Mouse (Mus musculus) small intestine, adult 2 months (tissue): Measurements from ENCODE around the gene Hook2. TPM values are rescaled to one million over a fixed set of nuclear protein-coding genes. Genes with fewer than 3 reads are reported as not detected.
A peak's percentile ranks its signal among the peaks of the same experiment; 100 is the strongest.

Source experiments
- H3K27ac ChIP-seq: fragments of 200-500 bp; 2 replicates; pipeline ENCODE4 v1.5.1; 2012; ENCODE audit warnings: low read depth, low read length, control low read depth, inconsistent platforms; ENCODE audit not compliant: insufficient read depth
- H3K27me3 ChIP-seq: fragments of 200-500 bp; 2 replicates; pipeline ENCODE4 v1.6.1; 2012; ENCODE audit warnings: mild to moderate bottlenecking, moderate library complexity, low read length, inconsistent platforms; ENCODE audit not compliant: control insufficient read depth, insufficient read depth
- H3K36me3 ChIP-seq: fragments of 200-500 bp; 2 replicates; pipeline ENCODE4 v1.6.1; 2012; ENCODE audit warnings: mild to moderate bottlenecking, low read length, control low read depth, inconsistent platforms; ENCODE audit not compliant: control insufficient read depth, insufficient read depth
- H3K4me1 ChIP-seq: fragments of 200-500 bp; 2 replicates; pipeline ENCODE4 v1.6.1; 2012; ENCODE audit warnings: low read length, inconsistent platforms, mixed read lengths; ENCODE audit not compliant: control insufficient read depth, insufficient read depth, insufficient read length
- H3K4me3 ChIP-seq: fragments of 200-500 bp; 2 replicates; pipeline ENCODE4 v1.5.1; 2012; ENCODE audit warnings: low read depth, mild to moderate bottlenecking, control low read depth, inconsistent platforms, low read length, moderate library complexity
- CTCF ChIP-seq: fragments of 200-500 bp; IDR thresholded peaks from 2 replicates; pipeline ENCODE4 v1.5.1; 2012; ENCODE audit warnings: low read depth, mild to moderate bottlenecking, control low read depth, inconsistent platforms, low read length, moderate library complexity, mixed read lengths; ENCODE audit not compliant: insufficient replicate concordance, insufficient read length; ENCODE audit errors: extremely low read depth
- POLR2A ChIP-seq: fragments of 200-500 bp; IDR thresholded peaks from 2 replicates; pipeline ENCODE4 v1.6.1; 2012; ENCODE audit warnings: low read depth, mild to moderate bottlenecking, control low read depth, inconsistent platforms, low read length, moderate library complexity
- WGBS: fragments of 180-500 bp; shearing (Covaris S2); methylation state at CpG from one replicate; pipeline ENCODE4 v1.1.7; 2018; 5-methylcytosine and 5-hydroxymethylcytosine counted together
- polyA plus RNA-seq: library from polyadenylated mRNA; depleted of rRNA; stranded (reverse); fragments of >200 nt; gene quantifications from 2 replicates; pipeline ENCODE4 v1.2.3, GENCODE M21; 2012; rRNA removed

The Hook2 gene
- polyA plus RNA-seq, 1 experiment, result 56.9 TPM

GRCm38 (mm10) chr8:85036718-85037365 lies 46.4 kb downstream of the Hook2 start, which contains the start of gene Tnpo2:
Tnpo2 (plus strand) TSS chr8:85036915.
- Histone ChIP-seq H3K36me3 (peaks cover 16% of the 10 kb centered on the region), H3K27ac (peak within 1 kb of the TSS; percentile 85), H3K4me1 (peaks cover 6% of the 10 kb centered on the region; the same call in 1 of the 2 replicates), H3K4me3 (peak within 1 kb of the TSS; percentile 93), H3K27me3 (no peaks in the 10 kb centered on the region)
- no peak for TF ChIP-seq POLR2A
- TF ChIP-seq CTCF, result no peak
- WGBS, result 2% methylated on average over 59 of the region's 59 CpGs

- WGBS, result under 1% methylated on average over 14 of the region's 14 CpGs
- Histone ChIP-seq H3K27me3 (no peaks in the 10 kb centered on the region), H3K27ac (peak overlapping the region; percentile 48; the same call in 1 of the 2 replicates), H3K4me3 (peak overlapping the region; percentile 93), H3K4me1 (peaks cover 6% of the 10 kb centered on the region; the same call in 1 of the 2 replicates), H3K36me3 (peaks cover 12% of the 10 kb centered on the region)
- TF ChIP-seq POLR2A (no peak), CTCF (no peak)
Measured at GRCm38 (mm10) chr8:85037366-85037680, 46.9 kb downstream of the Hook2 start.

- H3K4me3 ChIP-seq, result peak overlapping the region; percentile 93
- peaks cover 11% of the 10 kb centered on the region for H3K36me3 ChIP-seq
- no peaks in the 10 kb centered on the region for H3K27me3 ChIP-seq
- whole genome bisulfite sequencing, result 1% methylated on average over 56 of the region's 57 CpGs
- TF ChIP-seq POLR2A (no peak), CTCF (no peak)
- peaks cover 6% of the 10 kb centered on the region; the same call in 1 of the 2 replicates for H3K4me1 ChIP-seq
- peak overlapping the region; percentile 29 for H3K27ac ChIP-seq
Measured at GRCm38 (mm10) chr8:85037681-85038531, 47.5 kb downstream of the Hook2 start.

GRCm38 (mm10) chr8:85043619-85044018 lies 53.2 kb downstream of the Hook2 start:
- no peak for TF ChIP-seq POLR2A
- TF ChIP-seq CTCF, result no peak
- no peak overlapping the region for H3K4me3 ChIP-seq
- peaks cover 56% of the 10 kb centered on the region for H3K36me3 ChIP-seq
- H3K27me3 ChIP-seq, result no peaks in the 10 kb centered on the region
- 87% methylated on average over 6 of the region's 6 CpGs for WGBS
- H3K27ac ChIP-seq, result no peak overlapping the region
- 0 out of 2 replicates have a peak, but pooled peaks cover under 1% of the 10 kb centered on the region for H3K4me1 ChIP-seq

Other genes with a start within 250 kb of the Hook2 start
- gene Nfix, start 190.3 kb upstream of the Hook2 start, polyA plus RNA-seq, result 22.3 and 26.1 TPM in 2 replicates
- gene Dand5, start 167.8 kb upstream of the Hook2 start, polyA plus RNA-seq, result 0.98 and 2.1 TPM in 2 replicates
- 50.5 and 64.1 TPM in 2 replicates for gene Gadd45gip1, start 159.1 kb upstream of the Hook2 start, polyA plus RNA-seq
- 26.4 and 47.5 TPM in 2 replicates for gene Rad23a, start 149.9 kb upstream of the Hook2 start, polyA plus RNA-seq
- gene Calr, start 143.7 kb upstream of the Hook2 start, polyA plus RNA-seq, result 82.6 and 120 TPM in 2 replicates
- gene Farsa, start 133.6 kb upstream of the Hook2 start, polyA plus RNA-seq, result 20.2 and 29.1 TPM in 2 replicates
- 0.60 and 2.1 TPM in 2 replicates for gene Syce2, start 118.5 kb upstream of the Hook2 start, polyA plus RNA-seq
- 32.5 and 53.2 TPM in 2 replicates for gene Gcdh, start 96.7 kb upstream of the Hook2 start, polyA plus RNA-seq
- 0.30 and 0.38 TPM in 2 replicates for gene Klf1, start 88.7 kb upstream of the Hook2 start, polyA plus RNA-seq
- gene Dnase2a, start 82.0 kb upstream of the Hook2 start, polyA plus RNA-seq, result 4.1 and 5.9 TPM in 2 replicates
- gene Mast1, start 53.2 kb upstream of the Hook2 start, polyA plus RNA-seq, result 0.50 and 0.71 TPM in 2 replicates
- gene Rtbdn, start 43.6 kb upstream of the Hook2 start, polyA plus RNA-seq, result 0.15 TPM in 1 of 2 replicates, not detected in the other
- gene Gm49661, start 21.2 kb upstream of the Hook2 start, polyA plus RNA-seq, result 3.2 TPM in 1 of 2 replicates, not detected in the other
- 70.6 and 141 TPM in 2 replicates for gene Prdx2, start 21.0 kb upstream of the Hook2 start, polyA plus RNA-seq
- 14.5 and 29.1 TPM in 2 replicates for gene Rnaseh2a, start 20.8 kb upstream of the Hook2 start, polyA plus RNA-seq
- 122 and 329 TPM in 2 replicates for gene Junb, start 11.9 kb upstream of the Hook2 start, polyA plus RNA-seq
- gene Best2, start 23.9 kb downstream of the Hook2 start, polyA plus RNA-seq, result 0.33 TPM in 1 of 2 replicates, not detected in the other
- gene Asna1, start 34.7 kb downstream of the Hook2 start, polyA plus RNA-seq, result 71.8 and 128 TPM in 2 replicates
- 82.6 and 135 TPM in 2 replicates for gene Trir, start 36.2 kb downstream of the Hook2 start, polyA plus RNA-seq
- 19.8 and 32.0 TPM in 2 replicates for gene Tnpo2, start 46.3 kb downstream of the Hook2 start, polyA plus RNA-seq
- 36.4 and 52.5 TPM in 2 replicates for gene Fbxw9, start 69.5 kb downstream of the Hook2 start, polyA plus RNA-seq
- gene Gm5741, start 77.4 kb downstream of the Hook2 start, polyA plus RNA-seq, result 1.4 TPM in 1 of 2 replicates, not detected in the other
- gene Dhps, start 81.2 kb downstream of the Hook2 start, polyA plus RNA-seq, result 34.8 and 47.2 TPM in 2 replicates
- 66.0 and 79.1 TPM in 2 replicates for gene Wdr83os, start 90.1 kb downstream of the Hook2 start, polyA plus RNA-seq
- gene Wdr83, start 90.7 kb downstream of the Hook2 start, polyA plus RNA-seq, result 13.4 and 26.8 TPM in 2 replicates
- gene Man2b1, start 92.7 kb downstream of the Hook2 start, polyA plus RNA-seq, result 28.8 and 38.1 TPM in 2 replicates
- gene Zfp791, start 132.5 kb downstream of the Hook2 start, polyA plus RNA-seq, result 0.11 and 0.96 TPM in 2 replicates
- gene Cks1brt, start 161.3 kb downstream of the Hook2 start, polyA plus RNA-seq, result not detected in 2 replicates
- gene Olfr371, start 235.4 kb downstream of the Hook2 start, polyA plus RNA-seq, result not detected in 2 replicates